9 mouse cellular contexts compared by ENCODE assay signal in the genomic region with DNA sequence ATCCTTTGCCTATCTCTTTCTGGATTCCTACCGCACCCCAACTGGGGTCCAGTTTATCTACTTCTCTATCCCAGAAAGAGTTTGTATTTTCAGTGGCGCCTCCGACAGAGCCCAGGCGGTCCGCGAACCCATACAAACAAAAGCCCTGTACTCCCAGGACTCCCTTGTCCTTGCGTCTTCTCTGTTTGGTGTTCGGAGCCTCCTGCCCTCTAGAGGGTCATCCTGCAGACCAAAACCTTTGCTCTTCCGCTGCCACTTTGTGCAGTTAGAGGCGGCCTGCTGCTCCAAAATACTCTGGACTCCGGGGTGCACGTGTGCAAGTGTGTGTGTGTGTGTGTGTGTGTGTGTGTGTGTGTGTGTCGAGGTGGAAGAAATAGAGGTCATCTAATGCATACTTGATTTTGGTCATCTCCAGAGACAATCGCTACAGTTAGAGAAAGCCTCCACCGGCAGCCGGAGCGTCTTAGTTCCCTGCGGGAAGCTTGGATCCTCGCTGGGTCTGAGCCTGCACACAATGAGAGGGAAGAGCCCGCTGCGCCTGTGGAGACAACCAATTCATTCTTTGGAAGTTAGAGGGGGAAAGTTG. TPM values are rescaled to one million over a fixed set of nuclear protein-coding genes. Genes with fewer than 3 reads are reported as not detected.
DNase-seq lines count a peak whose midpoint lies in the region; ATAC-seq and TF ChIP-seq lines count a peak whose summit lies in the region.
"Had no signal": no experiment of that assay in that cellular context is flagged by ENCODE, and none has a peak within 500 bp of the region (broad histone marks: within the 10 kb centered on the region; RNA-seq: fewer than 3 reads in every experiment).

No protein-coding gene starts in this region.

- H3K9ac ChIP-seq in forebrain, embryonic 12.5 days, result peak overlapping the region; percentile 69
- peak overlapping the region; percentile 83 for H3K9ac ChIP-seq in intestine, embryonic 16.5 days (ENCODE audit: low read depth, low read length)
- peak overlapping the region; percentile 44; the same call in 1 of the 2 replicates for H3K9ac ChIP-seq in liver, postnatal 0 days (replicated peaks)

- H3K4me3 ChIP-seq in forebrain, embryonic 12.5 days (replicated peaks), result peak overlapping the region; percentile 68
- H3K4me3 ChIP-seq in intestine, embryonic 16.5 days (ENCODE audit: low read length), result peak overlapping the region; percentile 80
- peak overlapping the region; percentile 53 for H3K4me3 ChIP-seq in liver, postnatal 0 days (ENCODE audit: low read depth, low read length)
- H3K4me3 ChIP-seq in small intestine, adult 2 months (ENCODE audit: low read depth, low read length), result peak overlapping the region; percentile 62

- TF ChIP-seq POLR2A in small intestine, adult 2 months (IDR thresholded peaks at IDR 0.05; ENCODE audit: low read depth, low read length), result no peak

- no peak overlapping the region for H3K27ac ChIP-seq in forebrain, embryonic 12.5 days
- H3K27ac ChIP-seq in intestine, embryonic 16.5 days (ENCODE audit: low read length), result peak overlapping the region; percentile 84
- no peak overlapping the region for H3K27ac ChIP-seq in liver, postnatal 0 days (ENCODE audit: low read depth)
- H3K27ac ChIP-seq in small intestine, adult 2 months (ENCODE audit: insufficient read depth, low read depth, low read length), result no peak overlapping the region

- under 1% methylated on average over 21 of the region's 21 CpGs for WGBS in forebrain, embryonic 12.5 days
- 7% methylated on average over 21 of the region's 21 CpGs for WGBS in intestine, embryonic 16.5 days
- 5% methylated on average over 21 of the region's 21 CpGs for WGBS in liver, postnatal 0 days (ENCODE audit: insufficient replicate concordance)
- 17% methylated on average over 21 of the region's 21 CpGs for WGBS in small intestine, adult 2 months

- TF ChIP-seq CTCF in liver, postnatal 0 days (IDR thresholded peaks at IDR 0.05; ENCODE audit: low read depth), result no peak
- TF ChIP-seq CTCF in small intestine, adult 2 months (IDR thresholded peaks at IDR 0.05; ENCODE audit: extremely low read depth, insufficient read length, insufficient replicate concordance, low read depth, low read length), result no peak

- peaks cover 20% of the 10 kb centered on the region for H3K4me1 ChIP-seq in forebrain, embryonic 12.5 days
- peaks cover 9% of the 10 kb centered on the region; the same call in 1 of the 2 replicates for H3K4me1 ChIP-seq in intestine, embryonic 16.5 days (ENCODE audit: control insufficient read depth, insufficient read depth, low read length)
- H3K4me1 ChIP-seq in liver, postnatal 0 days (ENCODE audit: insufficient read depth), result no peaks in the 10 kb centered on the region; the same call in 1 of the 2 replicates
- H3K4me1 ChIP-seq in small intestine, adult 2 months (ENCODE audit: control insufficient read depth, insufficient read depth, insufficient read length, low read length), result no peaks in the 10 kb centered on the region; the same call in 1 of the 2 replicates

- no peak for TF ChIP-seq EP300 in liver, postnatal 0 days (IDR thresholded peaks at IDR 0.05; ENCODE audit: low read depth)

- DNase-seq in heart, adult 11 months, result peak; percentile 91
- no peak for DNase-seq in heart, adult 18-20 months
- peak; percentile 4 for DNase-seq in adipocyte (ENCODE audit: low spot score)
- DNase-seq in liver, postnatal 0 days, result no peak
- no peak for DNase-seq in thymus, adult 18-20 months

- peak overlapping the region; percentile 90 for H3K4me2 ChIP-seq in forebrain, embryonic 12.5 days
- H3K4me2 ChIP-seq in intestine, embryonic 16.5 days (ENCODE audit: low read depth, low read length), result peak overlapping the region; percentile 82
- peak overlapping the region; percentile 84 for H3K4me2 ChIP-seq in liver, postnatal 0 days (ENCODE audit: low read depth, low read length)

- peaks cover 23% of the 10 kb centered on the region for H3K27me3 ChIP-seq in forebrain, embryonic 12.5 days
- no peaks in the 10 kb centered on the region for H3K27me3 ChIP-seq in intestine, embryonic 16.5 days (replicated peaks; ENCODE audit: control insufficient read depth, insufficient read depth, low read length)
- H3K27me3 ChIP-seq in liver, postnatal 0 days (ENCODE audit: insufficient read depth, low read length), result peaks cover 5% of the 10 kb centered on the region; the same call in 1 of the 2 replicates
- peaks cover 14% of the 10 kb centered on the region for H3K27me3 ChIP-seq in small intestine, adult 2 months (ENCODE audit: control insufficient read depth, insufficient read depth, low read length)

- no peaks in the 10 kb centered on the region for H3K9me3 ChIP-seq in forebrain, embryonic 12.5 days
- no peaks in the 10 kb centered on the region for H3K9me3 ChIP-seq in intestine, embryonic 16.5 days (ENCODE audit: control insufficient read depth, low read length)
- H3K9me3 ChIP-seq in liver, postnatal 0 days (ENCODE audit: low read length), result no peaks in the 10 kb centered on the region

- H3K36me3 ChIP-seq in forebrain, embryonic 12.5 days (replicated peaks), result no peaks in the 10 kb centered on the region
- H3K36me3 ChIP-seq in intestine, embryonic 16.5 days (ENCODE audit: control insufficient read depth, insufficient read depth, low read length), result no peaks in the 10 kb centered on the region
- no peaks in the 10 kb centered on the region for H3K36me3 ChIP-seq in liver, postnatal 0 days (replicated peaks; ENCODE audit: insufficient read depth, low read length)
- H3K36me3 ChIP-seq in small intestine, adult 2 months (ENCODE audit: control insufficient read depth, insufficient read depth, low read length), result no peaks in the 10 kb centered on the region

- no peak for ATAC-seq in forebrain, embryonic 12.5 days (ENCODE audit: low FRiP score)
- ATAC-seq in intestine, embryonic 16.5 days, result peak; percentile 14
- ATAC-seq in liver, postnatal 0 days, result no peak

RNA-seq across cellular contexts. Expression of a gene that starts 1.1 kb away (rescaled TPM):
- total RNA-seq in heart, adult 18-20 months (2021), result 1 to 10 TPM; 3.6 to 3.7 TPM
- 2.9 and 4.6 TPM in 2 replicates for polyA plus RNA-seq in forebrain, embryonic 12.5 days (2016; fragmentation: Nextera tagmentation; extraction: Ambion mirVana)
- polyA plus RNA-seq in intestine, embryonic 16.5 days (2015; fragmentation: Nextera tagmentation; extraction: Ambion mirVana), result 4.0 and 4.3 TPM in 2 replicates
- polyA plus RNA-seq in liver, postnatal 0 days (2015; fragmentation: Nextera tagmentation; extraction: Ambion mirVana), result 0.24 and 0.29 TPM in 2 replicates
- polyA plus RNA-seq in small intestine, adult 2 months (2012; rRNA removed), result 0.43 and 0.46 TPM in 2 replicates
- total RNA-seq: MEL had no signal

Comparison
In these comparisons a context has a peak if more than half of its experiments do, and no peak if none do; other contexts are left out.
1. DNase-seq: peak in heart, adult 11 months (single experiment) and adipocyte (single experiment); none in heart, adult 18-20 months (0 of 2), liver, postnatal 0 days (single experiment) and thymus, adult 18-20 months (0 of 2).
2. Peak in every context shown above with its lines, with median percentiles within 50 percentile points of each other: H3K4me2 ChIP-seq, H3K4me3 ChIP-seq and H3K9ac ChIP-seq.